Mouse (Mus musculus) urinary bladder, postnatal 10 days (tissue): ENCODE measurements around the gene BC100530.
"Not testable (repeated sequence)": the region's sequence is repeated elsewhere in the genome, so short reads cannot be mapped to it uniquely, and the experiment has no call there.

Experiments
- DNase-seq: peaks from one replicate; pipeline ENCODE4 v3.0.0; 2022; ENCODE audit warnings: low spot score

Gene BC100530

GRCm38 (mm10) chr16:36367648-36368047 is at the start of gene BC100530:
BC100530 (minus strand) TSS chr16:36367748.
- not testable (repeated sequence) for DNase-seq

GRCm38 (mm10) chr16:36408357-36408756 is 40.8 kb upstream of the BC100530 start, which contains the start of gene Stfa2:
Stfa2 (minus strand) TSS chr16:36408457.
- DNase-seq, result no peak

GRCm38 (mm10) chr16:36389060-36389459 is 21.5 kb upstream of the BC100530 start:
- DNase-seq, result no peak

GRCm38 (mm10) chr16:36337171-36337570 is 30.4 kb downstream of the BC100530 start:
- no peak for DNase-seq

GRCm38 (mm10) chr16:36334232-36334631 is 33.3 kb downstream of the BC100530 start, which contains the start of gene BC117090:
BC117090 (minus strand) TSS chr16:36334332.
- no peak for DNase-seq

- no peak for DNase-seq
Observed at GRCm38 (mm10) chr16:36319286-36319685, 48.3 kb downstream of the BC100530 start.

GRCm38 (mm10) chr16:36316111-36316510 is 51.4 kb downstream of the BC100530 start:
- DNase-seq, result not testable (repeated sequence)
